Mouse (Mus musculus): Measurements from ENCODE around the gene Chmp6.

DNA sequence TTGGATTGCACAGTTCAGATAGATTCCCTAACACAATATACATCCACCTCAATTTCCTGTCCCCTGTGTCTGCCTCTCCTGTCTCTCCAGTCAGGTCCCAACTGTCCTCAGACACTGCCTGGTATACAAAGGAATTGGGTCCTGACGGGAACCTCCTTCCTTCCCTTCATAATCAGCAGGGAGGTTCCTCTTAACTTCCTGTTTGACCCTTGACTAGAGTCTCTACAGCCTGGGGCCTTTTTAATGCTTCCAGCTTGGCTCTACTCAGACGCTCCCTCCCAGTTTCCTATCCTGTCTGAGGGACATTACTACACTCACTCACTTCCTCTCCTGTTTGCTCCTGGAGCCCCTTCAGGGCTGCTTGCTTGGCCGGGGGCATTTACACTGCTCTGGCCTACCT, 42.2 kb downstream of the Chmp6 start:
- TF ChIP-seq EP300 (IDR thresholded peaks at IDR 0.05; ENCODE audit: low read length) (no peak), POLR2A (IDR thresholded peaks at IDR 0.05; ENCODE audit: low read depth, low read length) (no peak)
